Mouse (Mus musculus) fibroblast of lung, adult 2 months (primary cell): ENCODE measurements around the gene Map2k4.

Experiments used
- DNase-seq: peaks from one replicate; pipeline ENCODE4 v3.0.0-alpha.2; 2011; ENCODE audit warnings: low read depth

Map2k4 gene

DNA sequence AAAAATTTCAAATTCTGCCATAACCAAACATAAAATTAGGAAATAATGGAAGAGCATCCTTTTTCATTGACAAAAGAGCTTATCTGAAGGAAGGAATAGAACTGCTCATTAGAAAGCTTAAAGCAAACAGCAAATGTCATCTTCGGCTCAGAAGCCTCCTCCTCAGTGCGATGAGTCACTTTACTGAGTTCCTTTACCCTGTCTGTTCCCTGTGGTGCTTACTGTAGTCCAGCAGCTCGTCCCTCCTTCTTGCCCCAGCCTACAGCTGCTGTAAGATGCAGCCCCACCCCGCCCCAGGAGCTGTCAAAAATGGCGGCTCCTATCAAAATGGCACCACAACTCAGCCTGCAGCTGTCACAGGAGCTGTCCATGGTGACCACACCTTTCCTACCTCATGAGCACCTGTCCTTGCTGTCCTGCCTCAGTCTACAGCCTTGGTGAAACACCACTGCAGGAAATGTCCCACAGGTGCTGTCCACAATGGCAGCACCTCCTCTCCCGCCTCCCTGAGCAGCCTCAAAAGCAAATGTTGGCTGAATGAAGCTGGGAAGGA, 75.3 kb downstream of the Map2k4 start:
- no peak for DNase-seq

DNA sequence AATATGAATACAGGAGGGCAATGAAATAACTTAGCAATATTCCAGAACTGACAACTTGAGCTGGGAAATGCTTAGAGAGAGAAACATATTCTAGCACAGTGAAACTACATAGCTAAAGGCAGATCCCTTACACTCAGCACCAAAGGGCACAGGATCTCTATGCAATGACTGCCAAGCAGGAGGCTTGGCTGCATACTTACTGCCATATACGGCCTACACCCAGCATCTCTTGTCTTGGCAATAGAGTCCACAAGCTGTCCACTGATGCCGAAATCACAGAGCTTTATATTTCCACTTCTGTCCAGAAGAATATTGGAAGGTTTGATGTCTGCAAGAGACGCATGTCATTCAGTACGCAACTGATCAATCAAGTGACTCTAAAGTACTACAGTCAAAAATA, 81.3 kb downstream of the Map2k4 start:
- DNase-seq, result no peak

DNA sequence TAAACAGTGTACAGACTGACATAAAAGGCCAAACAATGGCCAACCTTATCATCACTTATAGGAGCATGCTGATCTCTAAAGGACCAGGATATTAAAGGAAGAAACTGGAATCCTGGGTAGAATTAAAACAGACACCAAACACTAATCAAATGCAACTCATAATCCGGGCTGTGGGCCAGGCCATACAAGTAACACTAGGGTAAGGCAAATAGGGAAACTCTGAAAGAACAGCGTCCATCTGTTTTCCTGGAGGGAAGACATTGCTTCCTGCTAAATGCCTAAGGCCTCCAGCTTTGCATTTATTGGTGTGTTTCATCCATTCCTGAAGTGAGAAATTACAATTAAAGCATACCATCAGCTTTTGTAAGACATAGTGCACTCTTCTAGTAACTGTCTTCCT, 81.9 kb downstream of the Map2k4 start:
- no peak for DNase-seq

DNA sequence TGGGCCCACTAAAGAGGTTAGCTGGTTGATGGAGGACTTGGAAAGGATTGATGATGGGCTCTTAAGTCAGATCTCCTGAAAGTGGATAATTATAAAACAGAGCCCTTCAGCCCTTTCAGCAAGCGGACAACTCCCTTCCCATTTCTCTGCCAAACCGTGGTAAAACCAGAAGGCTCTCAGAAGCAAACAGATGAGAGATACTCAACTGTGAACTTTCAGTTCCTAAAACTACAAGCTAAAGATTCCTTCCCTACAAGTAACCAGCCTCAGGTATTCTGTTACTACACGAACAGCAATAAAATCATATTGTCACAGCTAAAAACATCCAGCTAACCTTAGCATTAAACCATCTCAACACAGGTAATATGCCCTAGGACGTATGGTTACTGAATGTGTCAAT, 83.2 kb downstream of the Map2k4 start:
- no peak for DNase-seq

DNA sequence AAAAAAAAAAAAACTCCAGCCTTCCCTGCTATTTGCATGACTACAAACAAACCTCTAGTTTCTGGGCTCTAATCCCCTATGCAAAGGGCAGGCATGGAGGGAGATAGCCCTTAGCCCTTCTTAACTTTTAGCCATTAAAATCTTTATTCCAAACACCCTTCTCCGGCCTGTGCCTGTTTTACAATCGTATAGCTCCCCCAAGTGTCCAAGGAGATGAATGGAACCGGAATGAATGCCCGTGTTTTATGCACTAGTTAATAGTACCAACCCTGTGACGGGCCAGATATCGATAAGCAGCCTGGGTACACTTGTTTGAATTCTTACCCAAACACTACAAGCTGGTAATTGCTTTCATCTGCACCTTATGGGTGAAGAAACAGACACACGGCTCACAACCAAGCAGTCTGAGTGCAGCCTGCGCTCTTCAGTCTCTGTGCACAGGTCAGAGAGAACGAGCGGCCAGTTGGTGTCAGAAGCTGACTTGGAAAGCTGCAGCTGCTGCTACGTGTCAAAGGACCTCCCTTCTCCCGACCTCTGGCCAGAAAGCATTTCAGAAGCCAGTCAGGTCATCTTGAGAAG, 109.2 kb downstream of the Map2k4 start:
- DNase-seq, result no peak

DNA sequence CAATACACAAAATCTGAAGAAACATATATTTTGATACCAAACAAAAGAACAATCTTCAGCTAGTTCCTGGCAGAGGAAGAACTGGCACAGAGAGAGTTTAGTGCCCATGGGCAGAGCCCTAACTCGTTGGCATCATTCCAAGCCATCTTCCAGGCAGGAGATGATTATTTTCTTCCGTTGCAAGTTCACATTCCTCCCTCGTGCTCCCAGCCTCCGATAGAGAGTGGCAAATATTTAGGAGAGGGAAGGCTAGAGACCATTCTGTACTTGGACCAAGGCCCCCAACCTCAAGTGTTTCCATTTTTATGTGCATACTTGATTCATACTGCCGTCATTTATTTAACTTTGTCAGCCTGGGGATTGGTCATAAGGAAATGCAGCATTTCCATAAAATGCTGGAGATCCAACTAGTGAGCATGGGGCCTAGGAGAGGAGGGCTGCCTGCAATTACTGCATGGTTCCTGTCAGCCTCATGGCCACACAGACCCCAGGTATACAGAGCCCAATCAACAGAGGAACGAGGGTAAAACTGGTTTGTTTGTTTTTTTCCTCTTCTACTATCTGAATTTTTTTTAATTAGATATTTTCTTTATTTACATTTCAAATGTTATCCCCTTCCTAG, 120.6 kb downstream of the Map2k4 start:
- DNase-seq, result no peak

DNA sequence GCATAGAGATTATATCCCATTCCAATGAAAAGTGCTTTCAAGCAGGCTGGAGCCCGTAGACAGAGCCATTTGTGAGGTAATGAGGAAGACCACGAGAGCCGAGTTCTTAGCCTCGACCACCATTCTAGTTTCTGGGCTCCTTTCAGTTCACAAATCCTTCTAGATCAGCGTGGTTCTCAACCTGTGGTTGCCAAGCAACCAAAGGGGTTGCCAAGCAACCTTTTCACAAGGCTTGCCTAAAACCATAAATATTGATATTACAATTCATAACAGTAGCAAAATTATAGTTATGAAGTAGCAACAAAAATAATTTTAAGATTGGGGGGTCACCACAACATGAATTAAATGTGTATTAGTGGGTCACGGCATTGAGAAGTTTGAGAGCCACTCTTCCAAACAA, 123.2 kb downstream of the Map2k4 start:
- no peak for DNase-seq

DNA sequence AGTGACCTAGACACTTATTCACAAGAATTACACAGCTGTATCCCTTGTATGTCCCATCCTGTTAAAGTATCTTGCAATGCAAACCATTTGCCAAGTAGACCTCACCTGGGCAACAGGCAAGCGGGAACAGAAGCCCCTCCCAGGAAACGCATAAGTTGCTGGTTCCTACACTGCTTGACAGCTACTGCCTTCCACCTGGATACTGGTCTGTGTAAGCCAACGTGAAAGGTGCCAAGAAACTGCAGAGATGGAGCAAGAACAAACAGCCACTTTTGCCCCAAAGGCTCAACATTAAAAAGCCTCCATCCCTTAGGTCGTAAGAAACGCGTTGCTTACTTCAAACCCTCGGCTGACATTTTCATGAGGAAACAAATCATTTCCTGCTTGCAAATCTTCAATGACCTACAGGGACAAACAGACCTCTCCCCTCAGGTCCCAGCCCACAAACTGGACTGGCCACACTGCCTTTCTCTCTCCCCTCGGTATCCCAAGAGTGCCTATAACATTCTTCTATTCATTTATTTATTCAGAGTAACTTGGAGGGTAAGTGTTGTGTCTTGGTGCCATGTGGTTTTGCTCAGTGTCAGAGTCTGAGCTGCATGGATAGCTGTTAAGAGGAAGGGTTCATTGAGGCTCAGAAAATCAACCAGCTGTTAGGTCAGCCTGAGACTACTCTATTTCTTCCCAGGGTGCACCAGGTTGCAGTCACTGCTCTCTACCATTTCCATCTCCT, 126.1 kb downstream of the Map2k4 start:
- DNase-seq, result no peak

DNA sequence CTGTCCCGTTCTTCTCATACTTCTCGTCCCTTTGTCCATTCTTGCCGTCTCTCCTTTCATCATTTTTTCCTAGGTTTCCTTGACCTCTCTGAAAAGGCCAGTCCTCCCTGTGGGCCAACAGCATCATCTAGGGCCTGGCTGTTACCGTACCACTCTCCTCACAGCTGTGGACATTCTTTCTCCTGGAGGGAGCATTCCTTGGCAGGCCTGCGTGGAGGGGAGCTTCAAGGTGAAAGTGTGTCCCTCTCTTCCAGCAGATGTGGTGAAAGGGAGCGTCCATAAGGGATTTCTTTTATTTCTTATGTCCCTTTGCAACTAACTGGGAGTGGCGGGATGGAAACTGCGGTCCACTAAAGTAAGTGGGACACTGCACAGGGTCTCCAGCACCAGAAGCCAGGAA, 134.2 kb downstream of the Map2k4 start:
- DNase-seq, result no peak

DNA sequence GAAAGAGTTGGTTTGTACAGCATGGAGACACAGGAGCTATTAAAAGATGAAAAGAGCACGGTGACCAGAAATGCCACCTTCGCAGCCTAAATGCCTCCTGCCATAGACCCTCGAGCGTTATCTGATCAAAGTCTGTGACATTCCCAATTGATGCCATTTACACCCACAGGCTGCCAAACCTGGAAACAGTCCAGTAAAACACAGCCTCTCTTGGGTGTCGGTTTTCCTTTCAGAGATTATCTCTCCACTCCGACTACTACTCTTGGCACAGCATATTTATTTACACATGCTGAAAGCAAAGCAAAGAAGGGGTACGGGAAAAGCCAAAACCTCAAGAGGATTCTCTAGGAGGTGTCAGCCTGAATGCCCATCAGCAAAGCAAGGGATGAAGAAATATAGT, 136.7 kb downstream of the Map2k4 start:
- DNase-seq, result no peak

DNA sequence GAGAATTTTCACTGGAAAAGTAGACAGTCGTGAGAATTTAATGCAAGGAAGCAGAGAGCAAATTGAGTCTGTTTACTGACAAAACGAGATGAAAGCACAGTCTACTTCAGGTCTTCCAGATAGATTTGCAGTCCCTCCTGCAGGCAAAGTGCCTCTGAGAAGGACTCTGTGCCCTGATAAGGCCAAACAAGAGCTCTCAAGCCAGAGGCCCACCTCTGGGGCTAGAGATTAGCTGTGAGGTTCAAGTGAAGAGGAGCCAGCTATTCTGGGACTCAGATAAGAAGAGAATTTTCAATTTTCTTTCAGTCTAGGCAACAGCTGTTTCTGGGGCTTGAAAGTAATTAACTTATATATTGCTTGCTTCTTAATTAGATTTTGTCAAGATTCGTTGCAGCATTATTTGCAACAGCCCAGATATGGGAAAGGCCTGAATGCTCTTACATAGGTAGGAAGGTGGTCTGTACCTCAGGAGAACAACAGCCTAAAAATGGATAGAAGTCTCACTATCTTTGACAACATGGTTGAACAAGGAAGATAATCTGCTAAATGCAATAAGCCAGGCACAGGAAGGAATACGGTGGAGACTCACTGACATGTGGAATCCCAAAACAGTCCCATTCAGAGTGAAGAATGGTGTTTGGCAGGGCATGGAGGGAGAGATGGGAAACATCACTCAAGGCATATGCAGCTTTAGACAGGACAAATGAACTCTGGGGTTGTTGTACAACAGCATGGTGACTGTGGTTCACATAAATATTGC, 138.0 kb downstream of the Map2k4 start:
- DNase-seq, result no peak

DNA sequence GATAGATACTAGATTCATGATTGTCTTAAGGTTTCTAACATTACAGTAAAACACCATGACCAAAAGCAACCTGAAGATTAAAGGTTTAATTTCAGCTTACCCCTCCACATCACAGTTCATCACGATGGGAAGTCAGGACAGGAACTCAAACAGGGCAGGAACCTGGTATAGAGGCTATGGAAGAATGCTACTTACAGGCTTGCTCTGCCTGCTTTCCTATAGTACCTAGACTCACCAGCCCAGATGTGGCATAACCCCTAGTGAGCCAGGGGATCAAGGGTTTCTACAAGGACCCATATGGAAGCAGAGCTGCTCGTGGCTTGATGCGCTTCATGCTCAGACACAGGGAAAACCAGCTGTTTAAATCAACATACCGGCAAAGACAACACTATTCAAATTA, 138.6 kb downstream of the Map2k4 start:
- DNase-seq, result no peak

DNA sequence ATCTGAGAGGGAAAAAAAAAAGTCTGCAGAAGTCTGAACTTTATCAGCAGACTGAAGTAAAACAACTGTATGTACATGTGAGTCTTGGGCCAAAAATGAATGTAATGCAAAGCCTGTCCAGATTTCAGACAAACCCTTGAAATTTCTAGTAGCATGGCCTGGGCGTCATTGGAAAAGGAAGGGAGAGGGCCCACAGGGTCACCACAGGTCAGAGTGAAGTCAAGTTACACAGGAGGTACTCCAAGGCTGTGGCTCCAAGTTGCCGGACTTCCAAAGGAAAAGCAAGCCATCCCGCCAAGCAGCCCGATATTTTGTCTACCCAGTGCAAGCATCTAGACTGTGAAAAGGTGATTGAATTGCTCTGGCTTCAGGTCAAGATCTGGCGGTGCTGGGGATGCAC, 141.8 kb downstream of the Map2k4 start:
- DNase-seq, result no peak

DNA sequence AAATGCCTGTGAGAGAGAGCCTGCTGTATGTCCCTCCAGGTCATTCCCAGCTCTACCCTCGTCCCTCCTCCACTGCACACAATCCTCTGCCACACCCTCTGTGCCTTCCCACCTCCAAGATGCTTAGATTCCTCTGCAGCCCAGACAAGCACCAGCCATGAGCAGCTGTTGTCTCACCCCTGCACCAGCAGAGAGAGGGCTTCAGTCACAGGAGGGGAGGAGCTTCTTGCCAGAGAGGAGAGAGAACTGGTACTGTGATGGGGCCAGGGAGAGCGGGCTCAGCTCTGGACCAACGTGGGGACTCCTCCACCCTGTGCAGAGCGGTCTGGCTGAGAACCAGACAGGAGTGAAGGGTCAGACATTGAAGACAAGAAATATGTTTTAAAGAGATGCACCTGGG, 143.6 kb downstream of the Map2k4 start:
- DNase-seq, result no peak

DNA sequence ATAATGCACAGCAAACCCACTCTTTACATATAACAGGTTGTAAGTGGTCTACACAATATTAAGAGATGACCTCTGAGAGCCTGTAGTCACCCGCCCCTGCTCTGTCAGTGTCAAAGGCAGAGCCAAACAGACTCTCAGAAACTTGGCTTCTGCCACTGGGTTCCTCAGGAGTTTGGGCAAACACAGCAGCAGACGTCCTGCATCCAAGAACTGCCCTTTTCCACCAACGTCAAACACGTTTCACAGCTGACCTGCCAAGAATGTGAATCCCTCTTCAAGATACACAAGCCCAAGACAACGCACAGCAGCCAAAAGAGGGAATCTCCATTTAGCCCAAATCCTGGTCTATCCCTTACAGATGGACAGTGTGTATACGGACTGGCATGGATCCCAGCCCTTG, 147.8 kb downstream of the Map2k4 start:
- no peak for DNase-seq
